Mouse (Mus musculus): Measurements from ENCODE around the gene Prune1.

The Prune1 gene

GRCm38 (mm10) chr3:95210585-95210984 lies 71.3 kb downstream of the Prune1 start:
- DNase-seq (ENCODE audit: low spot score) = no peak

GRCm38 (mm10) chr3:95208286-95208685 lies 73.6 kb downstream of the Prune1 start:
- no peak for DNase-seq (ENCODE audit: low spot score)

GRCm38 (mm10) chr3:95203880-95204279 lies 78.0 kb downstream of the Prune1 start:
- no peak for DNase-seq (ENCODE audit: low spot score)

Measured in c-Kit-positive CD71-positive TER-119-positive erythroid progenitor cells, embryonic 14.5 days (primary cell).